Mouse (Mus musculus) ES-E14 (cell line): ENCODE results near the gene Ctrc. TPM values are rescaled to one million over a fixed set of nuclear protein-coding genes. Genes with fewer than 3 reads are reported as not detected.

Source experiments
- DNase-seq: peaks from one replicate; pipeline ENCODE4 v3.0.0-alpha.2; 2013; ENCODE audit warnings: low read depth, low spot score
- H3K27ac ChIP-seq: 2 replicates; pipeline ENCODE4 v1.5.1; 2012; ENCODE audit warnings: low read depth, mild to moderate bottlenecking, low read length, moderate library complexity, mixed read lengths; ENCODE audit not compliant: poor library complexity, insufficient read depth, severe bottlenecking
- H3K36me3 ChIP-seq: 2 replicates; pipeline ENCODE4 v1.6.1; 2012; ENCODE audit warnings: mild to moderate bottlenecking, low read length, moderate library complexity, mixed read lengths; ENCODE audit not compliant: control insufficient read depth, poor library complexity, insufficient read depth, severe bottlenecking
- H3K4me1 ChIP-seq, 2 experiments: fragments of 150-350 bp in 1 of 2; sonication (generic) in 1 of 2; 2 replicates each; pipeline ENCODE4 v1.6.1; 2012; ENCODE audit warnings: low read length in 2 of 2, mild to moderate bottlenecking in 1 of 2, mixed read lengths in 1 of 2; ENCODE audit not compliant: control insufficient read depth in 2 of 2, insufficient read depth in 2 of 2, poor library complexity in 1 of 2
- H3K4me3 ChIP-seq, 2 experiments: fragments of 150-350 bp in 1 of 2; sonication (generic) in 1 of 2; 2 replicates each; pipeline ENCODE4 v1.5.1; 2012; ENCODE audit warnings: low read length in 2 of 2, low read depth in 1 of 2, mild to moderate bottlenecking in 1 of 2, mixed read lengths in 1 of 2; ENCODE audit not compliant: insufficient read depth in 1 of 2, poor library complexity in 1 of 2, severe bottlenecking in 1 of 2
- H3K9ac ChIP-seq: 2 replicates; pipeline ENCODE4 v1.6.1; 2012; ENCODE audit warnings: low read depth, mild to moderate bottlenecking, low read length, mixed read lengths; ENCODE audit not compliant: poor library complexity, insufficient read depth, severe bottlenecking
- H3K9me3 ChIP-seq: fragments of 150-350 bp; sonication (generic); 2 replicates; pipeline ENCODE4 v1.6.1; 2012; ENCODE audit warnings: low read depth, mild to moderate bottlenecking, low read length; ENCODE audit not compliant: control insufficient read depth, insufficient read depth
- CHD2 ChIP-seq: IDR thresholded peaks from 2 replicates; pipeline ENCODE4 v1.6.1; 2014; ENCODE audit warnings: mild to moderate bottlenecking, low read depth, low read length, inconsistent platforms
- HCFC1 ChIP-seq: IDR thresholded peaks from 2 replicates; pipeline ENCODE4 v1.6.1; 2012; ENCODE audit warnings: low read length, inconsistent platforms, borderline replicate concordance; ENCODE audit not compliant: insufficient read depth
- MAFK ChIP-seq: IDR thresholded peaks from 2 replicates; pipeline ENCODE4 v1.6.1; 2014; ENCODE audit warnings: mild to moderate bottlenecking, low read depth, low read length, inconsistent platforms; ENCODE audit not compliant: insufficient read depth
- ZC3H11A ChIP-seq: IDR thresholded peaks from 2 replicates; pipeline ENCODE4 v1.6.1; 2012; ENCODE audit warnings: low read depth, mild to moderate bottlenecking, inconsistent platforms, low read length, borderline replicate concordance
- ZNF384 ChIP-seq: IDR thresholded peaks from 2 replicates; pipeline ENCODE4 v1.6.1; 2012; ENCODE audit warnings: low read depth, low read length, inconsistent platforms
- in situ Hi-C, 2 experiments: fragments of 600-800 bp; cut with MboI; formaldehyde crosslinking; loops; one replicate each; pipeline ENCODE4 v1.15.1; 2025; ENCODE audit warnings: low sequenced_read_pairs in 2 of 2, inconsistent platforms in 1 of 2; ENCODE audit not compliant: unreplicated experiment in 2 of 2
- total RNA-seq: library from RNA; depleted of rRNA; stranded (reverse); fragments of 300-350 nt; gene quantifications from 2 replicates; pipeline ENCODE4 v1.2.3, GENCODE M21; 2012

Gene Ctrc
- total RNA-seq, 1 experiment, result not detected

- Histone ChIP-seq H3K27ac (no peak overlapping the region), H3K4me1 (peaks cover 3 to 19% of the 10 kb centered on the region in 2 experiments; a peak in 2 of 4 replicates), H3K9me3 (no peaks in the 10 kb centered on the region), H3K4me3 (no peak overlapping the region), H3K36me3 (no peaks in the 10 kb centered on the region), H3K9ac (no peak overlapping the region)
- in situ Hi-C loops, result no loop called here
- no peak for DNase-seq
- no peak for TF ChIP-seq CHD2
- no peak for TF ChIP-seq HCFC1
- no peak for TF ChIP-seq ZNF384
These were observed 32.5 kb upstream of the Ctrc start for GRCm38 (mm10) chr4:141878621-141879020.

- in situ Hi-C loops, result no loop called here
- no peaks in the 10 kb centered on the region for H3K36me3 ChIP-seq
- no peak overlapping the region for H3K27ac ChIP-seq
- H3K9me3 ChIP-seq, result no peaks in the 10 kb centered on the region
- peaks cover 5 to 14% of the 10 kb centered on the region in 2 experiments; a peak in 2 of 4 replicates for H3K4me1 ChIP-seq
- no peak for DNase-seq
- H3K9ac ChIP-seq, result no peak overlapping the region; the same call in 1 of the 2 replicates
- TF ChIP-seq CHD2, result no peak
- TF ChIP-seq MAFK, result peak; percentile 70
- H3K4me3 ChIP-seq, result peak overlapping the region; percentile 75 to 95
These were observed 29.4 kb upstream of the Ctrc start for GRCm38 (mm10) chr4:141875481-141876108.

- H3K9ac ChIP-seq, result peak within 1 kb of the TSS; percentile 81
- TF ChIP-seq ZNF384 (no peak), MAFK (no peak), HCFC1 (no peak), CHD2 (no peak), ZC3H11A (no peak)
- H3K36me3 ChIP-seq, result no peaks in the 10 kb centered on the region
- no peak within 1 kb of the TSS for H3K27ac ChIP-seq
- peaks cover 1 to 14% of the 10 kb centered on the region in 2 experiments; a peak in 1 of 4 replicates for H3K4me1 ChIP-seq
- in situ Hi-C loops, result no loop called here
- peak; percentile 82 for DNase-seq
- no peaks in the 10 kb centered on the region for H3K9me3 ChIP-seq
- H3K4me3 ChIP-seq, result peak within 1 kb of the TSS; percentile 75 to 95
These were observed 28.7 kb upstream of the Ctrc start, which contains the start of gene Efhd2 for GRCm38 (mm10) chr4:141874601-141875460. TSS of gene Efhd2 (minus strand) at chr4:141874920.

- no peak for DNase-seq
- no peaks in the 10 kb centered on the region for H3K36me3 ChIP-seq
- H3K27ac ChIP-seq, result no peak overlapping the region
- TF ChIP-seq CHD2 (no peak), MAFK (no peak), ZC3H11A (no peak), ZNF384 (no peak), HCFC1 (no peak)
- peak overlapping the region; percentile 75 to 95 for H3K4me3 ChIP-seq
- H3K4me1 ChIP-seq, result peaks cover 1 to 16% of the 10 kb centered on the region in 2 experiments; a peak in 1 of 4 replicates
- H3K9me3 ChIP-seq, result no peaks in the 10 kb centered on the region
- in situ Hi-C loops, result no loop called here
- peak overlapping the region; percentile 81 for H3K9ac ChIP-seq
These were observed 28.0 kb upstream of the Ctrc start for GRCm38 (mm10) chr4:141874111-141874600.
